Mouse (Mus musculus) thymus, adult 2 months (tissue): Measurements from ENCODE around the gene Pianp. TPM values are rescaled to one million over a fixed set of nuclear protein-coding genes. Genes with fewer than 3 reads are reported as not detected.

ENCODE experiments used
- DNase-seq: peaks from one replicate; pipeline ENCODE4 v3.0.0; 2021
- H3K27ac ChIP-seq: fragments of 200-500 bp; 2 replicates; pipeline ENCODE4 v1.5.1; 2012; ENCODE audit warnings: low read length, control low read depth; ENCODE audit not compliant: control insufficient read depth, insufficient read depth
- H3K27me3 ChIP-seq: fragments of 200-500 bp; 2 replicates; pipeline ENCODE4 v1.6.1; 2012; ENCODE audit warnings: mild to moderate bottlenecking, low read length, moderate library complexity, mixed read lengths; ENCODE audit not compliant: control insufficient read depth, insufficient read depth
- H3K36me3 ChIP-seq: fragments of 200-500 bp; 2 replicates; pipeline ENCODE4 v1.6.1; 2012; ENCODE audit warnings: mild to moderate bottlenecking, low read length, moderate library complexity; ENCODE audit not compliant: control insufficient read depth, insufficient read depth
- H3K4me1 ChIP-seq: fragments of 200-500 bp; replicated peaks from 2 replicates; pipeline ENCODE4 v1.6.1; 2012; ENCODE audit warnings: low read length; ENCODE audit not compliant: control insufficient read depth, insufficient read depth
- H3K4me3 ChIP-seq: fragments of 200-500 bp; 2 replicates; pipeline ENCODE4 v1.5.1; 2012; ENCODE audit warnings: mild to moderate bottlenecking, low read length, control low read depth, moderate library complexity; ENCODE audit not compliant: control insufficient read depth, insufficient read depth
- CTCF ChIP-seq: fragments of 200-500 bp; IDR thresholded peaks from 2 replicates; pipeline ENCODE4 v1.5.1; 2012; ENCODE audit warnings: mild to moderate bottlenecking, control low read depth, low read length, moderate library complexity, borderline replicate concordance; ENCODE audit not compliant: control insufficient read depth, poor library complexity, insufficient read depth; ENCODE audit errors: extremely low read depth
- POLR2A ChIP-seq: fragments of 200-500 bp; IDR thresholded peaks from 2 replicates; pipeline ENCODE4 v1.6.1; 2012; ENCODE audit warnings: mild to moderate bottlenecking, low read length, control low read depth, moderate library complexity; ENCODE audit not compliant: control insufficient read depth, poor library complexity, insufficient read depth; ENCODE audit errors: extremely low read depth
- WGBS: fragments of 180-500 bp; shearing (Covaris S2); methylation state at CpG from one replicate; pipeline ENCODE4 v1.1.7; 2018; 5-methylcytosine and 5-hydroxymethylcytosine counted together
- polyA plus RNA-seq: library from polyadenylated mRNA; depleted of rRNA; stranded (reverse); fragments of >200 nt; gene quantifications from 2 replicates; pipeline ENCODE4 v1.2.3, GENCODE M21; 2012

The Pianp gene
- polyA plus RNA-seq, 1 experiment: 5.5 TPM

- peaks cover 21% of the 10 kb centered on the region for H3K4me1 ChIP-seq
- no peak overlapping the region for H3K27ac ChIP-seq
- WGBS: 89% methylated on average over 9 of the region's 9 CpGs
- H3K27me3 ChIP-seq: peaks cover 9% of the 10 kb centered on the region; the same call in 1 of the 2 replicates
- H3K4me3 ChIP-seq: no peak overlapping the region
- H3K36me3 ChIP-seq: no peaks in the 10 kb centered on the region
- TF ChIP-seq CTCF (no peak), POLR2A (no peak)
- DNase-seq: no peak
Observed at GRCm38 (mm10) chr6:124993365-124993764, 3.1 kb upstream of the Pianp start.

GRCm38 (mm10) chr6:124993876-124994275 is 2.6 kb upstream of the Pianp start:
- no peaks in the 10 kb centered on the region for H3K36me3 ChIP-seq
- no peak for TF ChIP-seq CTCF
- no peak for TF ChIP-seq POLR2A
- peaks cover 14% of the 10 kb centered on the region; the same call in 1 of the 2 replicates for H3K27me3 ChIP-seq
- 34% methylated on average over 11 of the region's 11 CpGs for WGBS
- peaks cover 23% of the 10 kb centered on the region for H3K4me1 ChIP-seq
- no peak overlapping the region for H3K4me3 ChIP-seq
- no peak overlapping the region for H3K27ac ChIP-seq
- DNase-seq: no peak

GRCm38 (mm10) chr6:124995246-124995645 is 1.2 kb upstream of the Pianp start:
- no peak for TF ChIP-seq POLR2A
- TF ChIP-seq CTCF: no peak
- DNase-seq: no peak
- WGBS: 51% methylated on average over 7 of the region's 7 CpGs
- Histone ChIP-seq H3K36me3 (no peaks in the 10 kb centered on the region), H3K4me3 (no peak overlapping the region), H3K4me1 (peaks cover 23% of the 10 kb centered on the region), H3K27ac (no peak overlapping the region), H3K27me3 (peaks cover 15% of the 10 kb centered on the region; the same call in 1 of the 2 replicates)

DNA sequence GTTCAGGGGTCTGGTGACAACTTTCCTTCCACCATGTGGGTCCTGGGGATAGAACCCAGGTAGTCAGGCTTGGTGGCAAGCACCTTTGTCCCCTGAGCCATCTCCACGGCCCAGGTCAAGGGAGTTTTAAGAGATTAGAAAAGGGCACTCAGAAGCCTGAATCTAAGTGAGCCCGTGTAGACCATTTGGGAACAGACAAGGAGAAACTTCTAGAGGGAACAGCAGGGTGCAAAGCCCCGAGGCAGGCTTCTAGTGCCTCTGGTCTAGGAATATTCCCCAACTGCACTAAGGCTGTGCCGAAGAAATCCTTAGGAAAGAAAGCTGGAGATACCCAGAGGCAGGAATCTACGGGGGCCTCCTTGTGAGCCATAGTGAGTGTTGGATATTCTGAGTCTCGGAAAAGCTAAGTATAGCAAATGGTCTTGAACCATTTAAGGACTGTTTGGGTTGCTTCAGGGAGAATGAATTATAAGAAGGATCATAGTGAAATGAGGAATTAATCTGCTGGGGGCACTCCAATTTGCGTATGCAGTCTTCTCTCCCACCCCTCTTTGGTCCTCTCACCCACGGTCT is 577 bp upstream of the Pianp start:
- no peak for DNase-seq
- TF ChIP-seq POLR2A (no peak), CTCF (no peak)
- Histone ChIP-seq H3K27me3 (peaks cover 15% of the 10 kb centered on the region; the same call in 1 of the 2 replicates), H3K4me1 (peaks cover 23% of the 10 kb centered on the region), H3K27ac (no peak overlapping the region), H3K4me3 (no peak overlapping the region), H3K36me3 (no peaks in the 10 kb centered on the region)
- 61% methylated on average over 8 of the region's 8 CpGs for WGBS

DNA sequence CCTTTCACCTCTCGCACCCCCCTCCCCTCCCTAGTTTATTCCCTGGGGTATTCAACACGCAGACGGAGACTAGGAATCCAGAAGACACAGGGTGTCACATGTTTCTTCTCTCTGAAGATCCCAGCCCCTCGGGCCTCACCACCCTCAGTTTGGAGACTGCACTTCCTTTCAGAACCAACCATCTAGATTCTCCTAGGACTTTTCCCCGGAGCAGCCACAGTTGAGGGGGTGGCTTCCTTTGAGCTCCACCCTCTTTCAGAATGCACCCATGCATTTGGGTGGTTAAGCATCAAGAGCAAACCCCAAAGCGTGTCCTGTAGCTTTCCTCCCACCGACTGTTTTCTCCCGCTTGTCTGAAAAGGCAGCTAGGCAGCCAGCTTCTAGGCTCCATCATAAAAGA is 1.6 kb downstream of the Pianp start:
- H3K36me3 ChIP-seq: no peaks in the 10 kb centered on the region
- peaks cover 15% of the 10 kb centered on the region; the same call in 1 of the 2 replicates for H3K27me3 ChIP-seq
- H3K4me3 ChIP-seq: no peak overlapping the region
- H3K27ac ChIP-seq: no peak overlapping the region
- H3K4me1 ChIP-seq: peaks cover 23% of the 10 kb centered on the region
- no peak for DNase-seq
- no peak for TF ChIP-seq POLR2A
- no peak for TF ChIP-seq CTCF
- WGBS: 19% methylated on average over 8 of the region's 8 CpGs

DNA sequence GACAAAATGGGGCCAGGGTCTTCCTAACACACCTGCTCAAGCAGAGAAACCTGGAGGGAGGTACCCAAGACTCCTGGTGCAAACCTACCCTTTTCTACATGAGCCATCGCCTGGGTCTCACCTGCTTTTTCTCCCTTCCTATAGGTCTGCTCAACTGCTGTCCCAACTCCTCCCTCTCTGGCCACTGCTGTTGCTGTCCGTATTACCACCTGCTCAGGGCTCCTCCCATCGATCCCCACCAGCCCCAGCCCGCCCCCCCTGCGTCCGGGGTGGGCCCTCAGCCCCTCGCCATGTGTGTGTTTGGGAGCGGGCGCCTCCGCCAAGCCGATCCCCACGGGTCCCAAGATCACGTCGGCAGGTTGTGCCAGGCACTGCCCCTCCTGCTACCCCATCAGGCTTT is 2.6 kb downstream of the Pianp start:
- H3K27ac ChIP-seq: no peak overlapping the region
- TF ChIP-seq POLR2A (no peak), CTCF (no peak)
- H3K36me3 ChIP-seq: no peaks in the 10 kb centered on the region
- peaks cover 13% of the 10 kb centered on the region; the same call in 1 of the 2 replicates for H3K27me3 ChIP-seq
- DNase-seq: no peak
- H3K4me3 ChIP-seq: no peak overlapping the region
- WGBS: 56% methylated on average over 14 of the region's 14 CpGs
- peaks cover 23% of the 10 kb centered on the region for H3K4me1 ChIP-seq

GRCm38 (mm10) chr6:124999546-124999945 is 3.1 kb downstream of the Pianp start:
- no peaks in the 10 kb centered on the region for H3K36me3 ChIP-seq
- peaks cover 23% of the 10 kb centered on the region for H3K4me1 ChIP-seq
- no peak for TF ChIP-seq CTCF
- no peak for TF ChIP-seq POLR2A
- WGBS: 51% methylated on average over 10 of the region's 10 CpGs
- no peak for DNase-seq
- no peak overlapping the region for H3K27ac ChIP-seq
- H3K4me3 ChIP-seq: no peak overlapping the region
- peaks cover 13% of the 10 kb centered on the region; the same call in 1 of the 2 replicates for H3K27me3 ChIP-seq
